Mouse (Mus musculus) cerebellum, postnatal 25 days (tissue): Measurements from ENCODE around the gene Man2a1.
A peak's percentile ranks its signal among the peaks of the same experiment; 100 is the strongest.

Experiments used
- DNase-seq, 2 experiments: peaks; one replicate each; pipeline ENCODE4 v3.0.0; 2021; ENCODE audit warnings: mixed read lengths in 2 of 2

Gene Man2a1

DNA sequence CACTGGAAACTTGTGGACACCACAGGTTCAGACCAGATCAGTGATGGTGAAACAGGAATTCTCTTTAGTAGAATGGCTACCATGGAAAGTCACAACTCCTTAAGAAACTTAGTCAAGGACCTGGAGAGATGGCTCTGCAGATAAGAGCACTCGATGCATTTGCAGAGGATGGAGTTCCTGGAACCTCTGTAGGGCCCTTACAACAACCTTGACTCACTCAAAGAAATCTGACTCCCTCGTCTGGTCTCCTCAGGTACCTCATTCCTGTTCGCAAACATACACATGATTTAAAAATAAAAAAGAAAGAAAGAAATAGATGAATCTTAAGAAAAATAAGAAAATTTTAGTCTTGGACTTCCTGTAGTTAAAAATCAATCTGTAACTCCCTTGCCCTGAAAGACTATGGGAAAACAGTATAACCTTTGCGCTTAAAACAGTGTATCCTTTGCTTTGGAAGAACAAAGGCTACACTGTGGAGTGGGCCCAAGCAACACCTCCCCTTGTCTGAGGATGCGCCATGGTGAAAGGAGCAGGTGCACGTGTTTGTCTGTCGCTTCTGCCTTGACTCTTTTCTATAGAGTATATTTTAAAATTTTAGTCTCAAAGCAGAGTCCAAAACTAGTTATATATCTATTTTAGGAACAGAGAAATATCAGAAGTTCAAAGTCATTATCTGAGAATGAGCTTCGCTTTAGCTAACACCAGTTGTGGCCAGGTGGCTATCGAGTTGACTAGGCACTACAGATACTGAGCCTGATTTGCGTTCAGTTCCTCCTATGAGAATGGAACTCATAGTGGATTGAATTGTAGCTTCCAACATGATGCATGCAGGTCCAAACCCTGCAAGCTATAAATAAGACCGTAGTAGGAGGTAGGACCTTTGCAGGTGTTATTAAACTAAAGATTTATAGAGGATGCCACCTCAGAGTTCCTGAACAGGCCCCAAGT lies 163.9 kb downstream of the Man2a1 start:
- DNase-seq, result no peak

DNA sequence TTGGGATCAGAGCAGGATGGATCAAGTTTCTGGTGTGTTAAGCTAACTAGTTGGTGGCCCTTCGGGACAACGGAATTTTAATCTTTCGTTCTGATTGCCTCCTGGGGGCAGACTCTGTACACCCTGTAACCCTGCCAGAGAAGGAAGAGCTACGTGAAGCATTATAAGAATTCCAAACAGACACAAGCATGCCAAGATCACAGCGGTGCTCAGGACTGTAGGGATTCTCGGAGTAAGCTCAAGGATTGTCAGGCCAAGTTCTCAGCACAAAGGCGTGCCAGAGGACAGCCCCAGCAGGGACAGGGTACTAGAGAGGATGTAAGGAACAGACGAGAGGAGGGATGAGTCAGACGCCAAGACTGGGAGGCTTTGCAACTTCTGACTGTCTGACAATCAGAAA lies 164.8 kb downstream of the Man2a1 start:
- peak; percentile 38 to 41 for DNase-seq

DNA sequence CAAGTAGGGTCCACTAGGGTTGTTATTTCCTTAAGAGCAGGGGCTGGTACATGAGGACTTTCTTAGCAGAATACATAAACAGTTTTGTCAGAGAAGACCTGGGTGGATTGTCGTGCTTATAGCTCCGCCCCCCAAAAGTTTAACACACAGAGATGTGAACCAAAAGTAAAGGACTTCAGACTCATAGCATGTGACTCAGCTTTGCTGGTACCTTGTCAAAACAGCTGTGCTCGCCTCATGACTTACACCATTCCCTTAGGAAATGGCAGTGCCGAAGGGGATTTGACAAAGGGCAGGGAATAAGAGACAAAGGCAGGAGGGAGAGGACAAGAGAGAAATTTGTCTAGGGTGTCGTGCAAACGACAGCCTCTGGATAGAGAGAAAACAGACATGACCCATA lies 166.0 kb downstream of the Man2a1 start:
- no peak for DNase-seq

DNA sequence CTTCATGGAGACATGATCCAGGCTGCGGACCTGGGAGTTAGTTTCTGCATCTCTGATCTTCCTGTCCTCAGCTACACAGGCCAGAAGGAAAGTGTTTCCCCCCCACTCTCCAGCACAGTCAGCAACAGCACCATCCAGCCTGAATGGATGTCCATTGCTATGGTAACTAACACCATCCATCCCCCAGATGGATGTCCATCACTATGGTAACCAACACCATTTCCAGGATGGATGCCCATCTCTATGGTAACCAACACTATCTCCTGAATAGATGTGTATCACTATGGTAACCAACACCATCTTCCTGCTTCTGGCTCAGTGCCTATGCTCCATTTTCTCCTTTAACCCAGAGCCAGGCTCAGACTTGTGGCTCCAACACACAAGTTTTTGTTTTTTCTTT lies 169.7 kb downstream of the Man2a1 start:
- DNase-seq, result no peak

DNA sequence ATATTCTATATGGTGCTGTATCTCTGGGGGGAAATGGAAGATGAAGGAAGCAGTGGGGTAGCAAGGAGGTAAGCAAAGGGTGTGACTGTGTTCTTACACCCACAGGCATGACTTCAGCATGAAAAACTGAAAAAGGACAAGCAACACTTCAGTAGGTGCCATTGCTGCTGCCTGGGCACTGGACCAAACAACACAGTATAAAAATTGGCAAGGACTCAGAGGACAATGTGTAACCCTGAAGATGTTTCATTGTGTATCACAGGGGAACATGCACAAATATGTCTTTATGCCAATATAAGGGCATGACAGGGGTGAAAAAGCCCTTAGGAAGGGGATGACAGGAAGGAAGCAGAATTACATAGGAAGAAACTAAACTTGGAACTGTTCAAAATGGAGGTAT lies 172.1 kb downstream of the Man2a1 start:
- DNase-seq, result no peak

DNA sequence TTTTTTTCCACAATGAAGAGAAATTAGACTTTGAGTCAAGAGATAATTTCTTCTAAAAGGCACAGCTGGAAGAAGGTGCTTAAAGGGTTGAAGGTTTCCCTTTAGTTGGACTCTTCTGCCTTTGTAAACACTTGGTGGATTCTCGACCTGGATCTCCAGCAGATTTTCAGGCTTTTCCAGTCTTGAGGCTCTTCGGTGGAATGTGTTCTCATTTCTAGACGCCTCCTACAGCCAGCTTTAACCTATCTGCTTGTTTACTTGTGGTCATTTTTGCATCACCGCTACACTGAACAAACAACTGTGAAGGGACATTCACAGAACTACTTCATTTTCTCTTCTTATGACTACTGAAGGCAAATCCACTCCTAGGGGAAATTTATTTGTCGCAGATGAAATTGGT lies 173.7 kb downstream of the Man2a1 start:
- no peak for DNase-seq

DNA sequence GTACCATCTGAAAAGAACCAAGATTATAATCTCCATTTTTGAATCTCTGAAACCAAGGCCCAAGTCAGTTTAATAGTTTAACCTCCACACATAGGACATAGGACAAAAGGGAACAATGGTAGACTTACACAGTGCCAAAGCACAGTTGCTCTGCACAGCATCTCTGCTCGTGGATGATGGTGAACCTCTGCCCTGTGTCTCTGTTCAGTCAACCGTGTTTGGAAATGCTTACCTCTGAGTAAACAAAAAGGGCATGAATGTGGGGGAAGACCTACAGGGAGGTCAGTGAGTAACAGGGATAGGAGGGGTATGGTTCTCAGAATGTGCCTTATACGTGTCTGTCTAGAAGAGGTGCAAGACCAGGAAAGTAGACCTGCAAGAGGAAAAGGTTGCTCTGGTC lies 177.8 kb downstream of the Man2a1 start:
- DNase-seq, result no peak

DNA sequence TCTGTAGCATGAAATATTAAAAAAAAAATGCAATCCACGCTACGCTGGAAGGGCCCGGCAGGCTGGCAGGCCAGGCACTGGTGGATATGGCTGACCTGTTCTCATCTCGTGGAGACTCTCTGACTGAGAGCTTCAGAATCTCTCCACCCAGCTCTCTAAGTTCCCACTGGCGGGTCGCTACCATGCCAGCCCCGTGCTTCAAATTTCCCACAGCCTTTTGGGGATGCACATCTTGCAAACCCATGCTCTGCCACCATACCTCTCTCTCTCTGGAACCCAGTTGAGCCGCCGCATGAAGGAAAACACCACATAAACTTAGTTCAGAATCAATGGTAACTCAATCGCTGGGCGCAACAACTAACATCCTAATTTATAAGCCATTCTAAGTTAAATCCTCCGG lies 178.2 kb downstream of the Man2a1 start:
- no peak for DNase-seq

DNA sequence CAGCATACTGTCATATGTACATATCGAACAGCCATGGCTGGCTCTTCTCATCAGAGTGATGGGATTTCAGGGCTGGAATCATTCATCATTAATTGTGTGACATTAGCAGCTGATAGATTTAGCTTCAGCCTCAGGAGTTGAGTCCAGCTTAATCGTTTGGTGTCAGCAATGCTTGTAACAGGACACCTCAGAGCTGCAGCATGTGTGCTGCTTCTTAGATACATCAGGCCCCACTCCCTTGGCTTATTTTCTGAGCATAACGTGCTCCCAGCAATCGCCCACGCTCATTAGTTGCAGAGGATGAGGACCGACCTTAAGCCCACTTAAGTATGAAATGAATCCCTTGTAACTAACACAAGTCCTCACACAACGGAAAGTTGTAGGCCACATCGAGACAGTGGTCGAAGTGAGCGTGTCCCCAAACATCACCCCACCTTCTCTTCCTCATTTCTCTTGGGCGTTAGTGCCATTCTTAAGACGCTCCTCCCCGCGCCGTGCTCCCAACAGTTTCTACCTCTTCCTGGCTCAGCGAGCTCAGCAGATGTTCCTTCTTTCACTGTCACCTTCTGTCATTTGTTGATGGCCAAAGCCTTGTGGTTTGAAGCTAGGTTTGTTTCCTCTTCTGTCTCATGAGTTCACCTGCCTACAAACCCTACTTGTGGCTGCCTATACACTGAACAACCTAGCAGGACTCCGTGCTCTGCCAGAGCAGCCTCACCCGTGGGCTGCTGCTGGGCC lies 180.4 kb downstream of the Man2a1 start:
- DNase-seq, result no peak

DNA sequence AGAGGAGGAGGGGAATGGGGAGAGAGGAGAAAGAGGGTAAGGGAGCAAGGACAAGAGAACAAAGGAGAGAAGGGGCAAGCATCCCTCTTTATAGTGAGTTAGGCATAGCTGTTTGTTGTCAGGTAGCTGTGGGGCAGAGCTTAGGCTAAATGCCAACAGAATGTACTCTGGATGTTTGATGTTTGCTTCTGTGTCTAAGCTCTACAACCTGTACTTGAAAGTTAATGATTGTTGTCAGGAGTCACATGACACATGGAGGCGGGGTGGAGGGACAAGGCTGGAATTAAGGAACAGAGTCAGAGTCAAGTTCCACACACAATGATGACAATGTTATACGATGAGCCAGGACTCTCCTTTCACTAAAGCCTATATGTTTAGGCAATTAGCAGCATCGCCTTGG lies 181.8 kb downstream of the Man2a1 start:
- DNase-seq, result no peak

DNA sequence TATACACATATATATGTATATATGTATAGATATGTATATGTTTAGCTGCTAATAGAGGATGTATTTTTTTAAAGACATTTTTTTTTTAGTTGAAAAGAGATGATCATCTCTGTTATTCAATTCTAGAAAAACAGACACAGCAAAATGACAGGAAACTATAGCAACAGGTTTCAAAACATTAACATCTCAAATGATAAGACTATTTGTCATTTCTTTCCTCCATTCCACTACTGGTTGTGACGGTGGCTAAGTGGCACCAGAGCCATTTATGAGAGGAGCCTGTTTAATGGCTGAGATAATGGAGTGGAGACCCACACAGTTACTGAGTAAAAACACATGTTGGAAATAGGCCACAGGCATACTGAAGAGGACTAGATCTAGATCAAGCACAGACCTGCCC lies 185.4 kb downstream of the Man2a1 start:
- DNase-seq, result no peak

DNA sequence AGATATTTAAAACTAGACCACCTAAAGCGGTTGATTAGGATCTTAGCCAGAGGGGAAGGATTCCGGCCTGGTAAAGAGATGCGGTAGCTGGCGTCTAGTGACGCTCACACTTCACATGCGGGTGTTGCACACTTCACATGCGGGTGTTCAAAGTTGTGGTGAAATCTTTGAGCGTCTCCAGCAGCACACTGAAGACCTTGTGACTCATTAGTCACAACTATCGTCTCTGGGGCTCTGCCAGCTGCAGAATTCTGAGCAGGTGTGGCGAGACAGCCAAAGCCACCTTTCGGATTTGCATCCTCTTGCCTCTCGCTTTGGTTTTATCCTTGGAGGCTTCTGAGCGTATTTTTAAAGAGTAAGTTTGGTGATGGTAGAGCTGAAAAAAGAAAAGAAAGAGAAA lies 187.8 kb downstream of the Man2a1 start:
- DNase-seq, result no peak

DNA sequence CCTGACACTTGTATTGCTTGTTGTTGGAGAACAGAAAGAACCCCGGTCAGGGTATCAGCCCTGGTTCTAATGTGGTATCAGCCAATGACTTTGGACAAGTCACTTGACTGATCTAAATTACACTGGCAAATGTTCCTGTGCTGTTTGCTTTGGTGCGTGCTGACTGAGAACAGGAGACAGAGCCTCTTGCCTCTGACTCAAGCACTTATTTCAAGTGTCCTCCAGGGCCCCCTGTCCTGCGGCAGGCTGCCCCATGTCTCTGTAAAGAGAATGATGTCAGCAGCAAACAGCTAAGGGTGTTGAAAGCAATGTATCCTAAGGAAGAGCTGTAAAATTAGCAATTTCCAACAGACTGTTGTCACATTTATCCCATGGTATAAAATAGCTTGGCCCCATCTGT lies 188.6 kb downstream of the Man2a1 start:
- DNase-seq, result no peak

DNA sequence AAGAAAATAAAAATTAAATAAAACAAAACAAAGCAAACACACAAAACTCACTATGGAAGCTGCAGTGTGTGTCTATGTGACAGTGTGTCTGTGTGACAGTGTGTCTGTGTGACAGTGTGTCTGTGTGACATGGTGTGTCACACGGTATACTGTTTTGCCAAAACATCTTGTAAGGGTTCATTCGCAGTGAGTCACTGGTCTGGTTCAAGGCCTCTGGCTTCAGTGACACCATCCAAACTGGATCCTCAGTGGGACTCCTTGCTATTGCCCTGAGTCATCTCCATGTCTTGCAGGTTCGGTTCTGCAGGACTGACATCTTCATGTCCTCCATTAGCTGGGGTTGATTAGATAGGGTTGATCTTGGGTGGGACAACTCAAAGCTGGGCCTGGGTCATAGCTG lies 191.5 kb downstream of the Man2a1 start:
- no peak for DNase-seq

DNA sequence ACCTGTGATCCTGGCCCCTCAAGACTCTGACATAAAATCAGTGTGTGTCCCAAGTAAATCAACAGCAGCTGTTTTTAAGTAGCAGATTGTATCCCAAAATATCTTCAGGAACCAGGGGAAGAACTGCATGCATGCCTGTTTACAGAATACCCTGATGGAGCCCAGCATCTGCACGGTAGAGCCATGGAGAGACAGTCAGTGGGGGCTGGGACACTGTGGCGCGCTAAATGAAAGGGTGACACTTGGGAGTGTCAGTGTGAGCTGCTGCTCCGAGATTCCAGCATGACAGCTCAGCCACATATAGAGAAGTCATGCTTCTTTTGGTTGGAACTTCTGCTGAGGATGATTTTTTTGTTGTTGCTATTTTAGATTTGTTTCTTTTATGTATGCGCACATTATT lies 192.1 kb downstream of the Man2a1 start:
- no peak for DNase-seq

DNA sequence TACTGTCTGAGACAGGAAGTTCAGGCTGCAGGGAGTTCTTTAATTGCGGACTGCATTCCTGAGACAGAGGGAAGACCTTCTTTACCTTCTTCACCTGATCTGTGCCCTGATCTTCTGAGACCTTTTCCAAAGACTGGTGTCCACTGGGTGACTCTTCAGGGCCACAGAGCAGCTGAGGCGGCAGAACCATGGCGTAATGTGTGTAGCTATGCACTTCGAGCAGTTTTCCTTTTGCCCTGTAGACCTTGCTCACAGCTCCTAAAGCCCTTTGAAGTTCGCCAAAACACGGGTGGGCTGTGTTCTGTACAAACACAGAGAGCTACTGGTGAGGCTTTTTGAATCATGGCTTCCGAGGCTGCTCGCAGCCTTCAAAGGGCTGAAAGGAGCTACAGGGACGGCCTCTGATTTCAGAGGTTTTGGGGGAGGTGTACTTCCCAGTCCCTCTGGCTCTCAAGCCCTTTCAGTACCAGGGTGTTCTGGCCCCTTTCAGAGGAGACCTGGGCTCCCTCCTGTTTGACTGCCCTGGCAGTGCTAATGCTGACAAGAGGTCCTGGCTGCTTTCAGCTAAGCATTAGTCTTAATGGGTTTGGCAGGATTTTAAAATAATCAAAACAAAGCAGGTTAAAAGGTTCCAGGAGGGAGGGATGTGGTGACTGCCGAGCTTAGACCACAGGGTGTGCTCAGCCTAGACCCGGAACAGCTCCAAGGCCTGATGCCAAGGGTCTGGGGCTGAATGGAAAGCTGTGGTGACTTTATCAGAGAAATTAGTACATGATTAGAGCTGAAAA lies 201.8 kb downstream of the Man2a1 start:
- no peak for DNase-seq

DNA sequence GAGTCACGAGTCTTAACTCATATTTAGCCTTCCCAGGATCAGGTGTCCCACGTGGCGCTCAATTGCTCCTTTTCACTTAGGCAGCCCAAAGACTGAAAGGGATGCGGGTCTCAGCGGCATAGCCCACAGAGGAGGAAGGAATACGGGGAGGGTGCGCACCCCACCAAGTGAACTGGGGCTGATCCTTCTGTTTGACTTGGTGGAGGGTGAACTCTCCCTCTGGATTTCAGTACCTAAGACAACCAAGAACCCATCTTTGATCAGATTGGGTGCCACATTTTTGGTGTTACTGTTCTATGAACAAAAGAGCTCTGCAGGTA lies 202.4 kb downstream of the Man2a1 start:
- DNase-seq, result no peak
